Mouse (Mus musculus) T-cell, adult 2 months (primary cell): ENCODE measurements around the gene Castor2.
A peak's percentile ranks its signal among the peaks of the same experiment; 100 is the strongest.

Source experiments
- DNase-seq: peaks from one replicate; pipeline ENCODE4 v3.0.0; 2022; ENCODE audit warnings: low spot score

Castor2 gene

DNA sequence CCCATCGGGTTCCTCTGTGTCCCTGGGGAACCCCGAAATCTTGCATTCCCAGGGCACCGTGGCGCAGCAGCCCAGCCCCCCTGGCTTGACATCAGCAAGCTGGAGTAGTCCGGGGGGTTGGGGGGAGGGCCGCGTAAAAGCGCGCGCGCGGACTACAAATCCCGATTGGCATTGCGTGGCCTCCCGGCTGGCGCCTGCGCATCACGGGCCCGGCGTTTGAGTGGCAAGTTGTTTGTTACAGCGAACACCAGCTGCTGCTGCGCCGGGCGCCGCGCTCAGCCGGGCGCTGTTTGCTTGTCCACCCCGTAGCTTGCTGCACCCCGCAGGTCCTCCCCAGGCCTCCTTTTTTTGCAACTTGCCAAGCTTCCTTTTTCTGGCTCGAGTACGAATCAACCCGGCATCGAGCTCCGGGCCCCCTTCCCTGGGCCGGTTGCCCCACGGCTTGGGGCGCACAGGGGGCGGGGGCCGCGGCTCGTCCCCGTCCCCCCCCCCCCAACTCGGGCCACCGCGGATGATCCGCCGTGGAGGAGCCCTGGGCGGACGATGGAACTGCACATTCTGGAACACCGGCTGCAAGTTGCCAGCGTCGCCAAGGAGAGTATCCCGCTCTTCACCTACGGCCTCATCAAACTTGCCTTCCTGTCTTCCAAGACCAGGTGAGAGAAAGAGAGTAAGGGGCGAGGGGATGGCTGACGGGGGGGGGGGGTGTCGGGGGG lies at the start of gene Castor2:
TSS of gene Castor2 (plus strand) at position 216 of the 716 bp plus-strand sequence.
- DNase-seq, result peak; percentile 88

DNA sequence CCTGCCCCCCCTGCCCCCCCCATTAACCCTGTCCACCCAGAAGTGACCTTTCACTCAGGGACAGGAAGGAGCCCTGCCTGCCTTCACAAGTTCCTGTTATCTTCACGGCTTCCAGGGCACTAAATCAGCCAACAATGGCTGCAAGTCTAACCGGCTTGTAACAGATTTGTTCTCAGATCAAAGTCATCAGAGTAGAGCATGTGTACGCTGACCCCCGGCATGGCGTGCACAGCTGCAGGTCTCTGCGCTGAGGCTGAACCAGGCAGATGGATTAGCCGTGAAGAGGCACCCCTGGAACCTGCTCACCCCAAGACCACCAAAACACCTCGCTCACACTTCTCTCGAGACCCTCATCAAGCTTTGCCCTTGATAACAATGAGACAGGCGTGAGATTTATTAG lies 48.8 kb upstream of the Castor2 start:
- DNase-seq, result no peak

DNA sequence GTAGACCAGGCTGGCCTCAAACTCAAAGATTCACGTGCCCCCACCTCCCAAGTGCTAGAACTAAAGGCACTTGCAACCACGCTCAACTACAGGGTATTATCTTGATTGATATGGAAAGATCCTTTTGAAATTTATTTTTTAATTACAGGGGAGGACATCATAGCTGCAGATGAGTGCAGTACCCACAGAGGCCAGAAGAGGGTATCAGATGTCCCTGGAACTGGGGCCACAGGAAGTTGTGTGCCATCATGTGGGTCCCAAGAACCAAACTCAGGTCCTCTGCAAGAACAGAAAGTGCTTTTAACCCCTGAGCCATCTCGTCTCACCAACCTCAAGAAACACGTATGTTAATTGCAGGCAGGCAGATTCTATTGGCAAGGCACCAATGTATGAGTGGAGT lies 46.9 kb upstream of the Castor2 start:
- DNase-seq, result no peak

DNA sequence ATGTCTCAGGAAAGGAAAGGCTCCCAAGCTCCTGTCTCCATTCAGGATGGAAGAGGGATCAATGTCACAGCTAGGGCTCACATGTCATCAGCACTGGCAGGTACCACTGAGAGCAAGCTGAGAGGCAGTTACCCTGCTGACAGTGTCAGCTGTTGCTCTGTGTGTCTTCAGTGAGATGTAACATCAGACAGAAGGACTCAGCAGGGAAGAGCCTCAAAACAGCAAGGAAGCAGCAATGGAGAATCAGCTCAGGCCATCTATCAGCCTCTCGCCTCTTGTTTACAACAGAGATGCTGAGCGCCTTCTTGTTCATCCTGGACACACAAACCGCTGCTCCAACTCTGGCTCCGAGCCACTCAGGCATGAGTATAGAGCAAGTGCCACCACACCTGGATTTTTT lies 45.0 kb upstream of the Castor2 start:
- DNase-seq, result no peak

DNA sequence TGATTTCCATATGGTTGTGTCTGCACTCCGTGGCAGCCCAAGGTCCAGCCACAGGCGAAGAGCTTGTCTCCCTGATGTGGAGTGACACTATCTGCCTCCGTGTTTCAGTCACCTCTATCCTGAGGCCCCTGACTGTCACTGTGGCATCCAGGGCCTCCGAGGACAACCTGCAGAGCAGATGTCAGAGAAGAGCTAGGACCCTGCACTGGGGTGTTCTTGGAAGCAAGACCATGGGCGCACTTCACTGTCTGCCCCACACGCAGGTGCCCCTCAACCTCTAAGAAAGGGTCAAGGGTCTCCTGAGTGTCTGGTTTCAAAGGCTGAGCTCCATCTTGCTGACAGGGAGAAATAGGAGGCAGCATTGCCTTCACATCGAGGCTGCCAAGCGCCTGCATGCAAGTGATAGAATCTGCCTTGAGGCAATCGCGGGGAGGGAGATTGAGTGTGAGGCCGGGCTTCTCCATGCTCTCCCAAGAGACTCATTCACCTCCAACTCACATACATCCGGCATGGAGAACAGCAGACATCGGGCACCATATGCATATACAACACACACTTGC lies 40.6 kb upstream of the Castor2 start:
- no peak for DNase-seq

DNA sequence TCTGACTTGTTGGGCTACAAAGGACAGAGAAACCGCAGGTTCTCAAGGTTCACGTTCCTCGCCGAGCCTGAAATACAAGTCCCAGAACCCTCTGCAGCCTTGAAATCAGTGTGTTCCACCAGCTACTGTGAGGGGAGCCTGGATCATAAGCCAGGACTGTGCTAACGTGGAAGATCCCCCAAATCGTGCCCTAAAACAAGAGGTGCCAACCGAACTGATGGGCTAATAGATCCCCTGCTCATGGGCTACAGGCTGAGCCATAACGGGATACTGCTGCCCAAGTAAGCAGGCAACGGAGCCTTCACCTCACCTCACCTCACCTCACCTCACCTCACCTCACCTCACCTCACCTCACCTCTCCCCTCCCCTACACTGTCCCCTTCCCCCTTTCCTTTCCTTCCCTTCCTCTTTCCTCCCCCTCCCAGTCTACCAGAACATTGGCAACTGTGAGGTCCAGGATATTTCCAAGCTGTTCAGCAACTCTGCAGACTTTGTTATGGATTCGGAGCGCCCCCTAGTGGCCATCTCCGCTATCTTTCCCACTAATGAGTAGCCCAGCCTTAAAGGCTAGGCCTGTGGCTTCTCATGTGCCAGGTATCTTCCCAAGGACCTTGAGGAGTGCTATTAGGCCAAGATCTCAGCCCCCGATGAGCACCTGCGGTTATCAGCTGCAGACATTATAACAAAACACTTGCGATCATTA lies 36.0 kb upstream of the Castor2 start:
- peak; percentile 18 for DNase-seq

DNA sequence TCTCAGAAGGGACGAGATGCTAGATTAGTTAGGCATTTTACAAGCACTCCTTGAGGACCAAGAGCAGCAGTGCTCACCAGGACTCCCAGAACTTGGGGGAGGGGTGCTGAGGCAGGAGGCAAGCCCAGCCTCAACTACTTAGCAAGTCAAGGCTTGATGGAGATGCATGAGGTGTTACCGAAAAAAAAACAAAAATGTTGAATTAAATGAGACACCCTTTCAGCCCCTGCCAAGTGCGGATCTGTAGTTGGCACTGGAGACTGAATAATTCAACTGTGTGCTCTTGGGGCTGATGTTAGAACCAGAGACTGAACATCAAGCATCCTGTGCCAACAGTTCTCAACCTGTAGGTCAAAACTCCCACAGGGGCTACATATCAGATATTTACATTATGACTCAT lies 33.2 kb upstream of the Castor2 start:
- no peak for DNase-seq

DNA sequence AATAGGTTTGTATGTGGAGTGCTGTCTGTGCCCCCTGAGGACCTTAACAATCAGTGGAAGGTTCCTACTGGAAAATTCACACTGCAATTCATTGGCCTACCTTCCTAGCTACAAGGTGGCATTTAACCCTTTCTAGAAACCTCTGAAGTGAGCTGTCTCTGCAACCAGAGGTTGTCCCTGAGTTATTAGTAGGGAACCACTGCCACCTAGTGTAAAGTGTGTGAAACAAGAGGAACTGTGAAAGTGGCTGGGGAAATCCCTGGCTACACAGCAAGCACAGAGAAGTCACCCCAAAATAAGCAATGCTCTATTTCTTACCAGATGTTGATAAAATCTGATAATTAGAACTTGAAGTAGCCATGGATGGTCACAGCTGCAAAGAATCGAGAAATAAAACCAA lies 31.6 kb upstream of the Castor2 start:
- no peak for DNase-seq

DNA sequence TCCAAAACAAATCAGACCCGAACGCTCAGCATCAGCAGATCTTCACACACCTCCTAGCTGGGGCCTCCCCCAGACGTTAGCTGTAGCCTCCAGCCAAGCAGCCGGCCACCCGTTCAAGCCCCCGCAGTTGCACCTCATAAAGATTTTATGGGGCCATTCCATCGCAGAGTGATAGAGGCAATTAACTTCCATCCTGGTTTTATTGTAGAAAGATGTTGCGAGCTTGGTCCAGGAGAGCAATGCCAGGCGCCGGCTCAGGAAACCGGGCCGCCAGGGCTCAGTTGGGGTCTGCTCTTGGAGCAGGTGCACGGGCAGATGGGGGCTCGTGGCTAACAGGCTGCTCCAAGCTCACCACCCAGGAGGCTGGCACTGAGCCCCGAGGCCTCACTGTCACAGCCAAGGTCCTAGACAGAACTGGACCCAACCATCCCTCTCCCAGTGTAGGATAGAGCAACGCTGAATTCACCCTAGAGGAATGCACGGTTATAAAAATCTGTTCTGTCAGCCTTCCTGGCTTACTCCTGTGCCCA lies 25.9 kb upstream of the Castor2 start:
- no peak for DNase-seq

DNA sequence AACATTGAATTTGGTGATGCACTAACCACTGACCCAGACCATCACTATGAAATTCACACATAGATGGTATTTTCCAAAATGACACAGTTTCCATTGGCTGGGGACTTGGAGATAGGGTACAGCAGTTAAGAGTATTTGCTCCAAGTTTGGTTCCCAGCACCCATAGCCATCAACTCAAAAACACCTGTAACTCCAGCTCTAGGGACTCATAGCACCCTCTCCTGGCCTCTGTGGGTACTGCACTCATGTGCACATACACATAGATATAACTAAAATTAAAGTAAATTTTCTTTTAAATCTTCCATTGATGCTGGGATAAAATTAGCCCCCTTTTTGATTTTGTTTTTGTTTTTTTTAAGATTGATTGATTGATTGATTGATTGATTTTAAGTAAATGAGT lies 25.1 kb upstream of the Castor2 start:
- DNase-seq, result no peak

DNA sequence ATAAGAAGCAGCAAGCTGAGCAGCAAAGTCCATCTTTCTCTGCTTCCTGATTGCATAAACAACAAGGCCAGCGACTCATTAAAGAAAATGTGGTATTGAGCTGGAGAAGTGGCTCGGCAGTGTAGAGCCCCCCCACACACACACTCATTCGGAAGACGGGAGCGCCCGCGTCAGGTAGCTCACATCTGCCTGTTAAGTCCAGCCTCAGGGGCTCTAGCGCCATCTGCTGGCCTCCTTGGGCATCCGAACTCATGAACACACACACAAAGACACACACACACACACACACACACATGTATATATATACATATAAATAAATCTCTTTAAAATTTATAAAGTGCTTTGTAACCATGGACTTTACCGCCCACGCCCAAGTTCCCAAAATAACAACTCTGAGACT lies 23.3 kb upstream of the Castor2 start:
- DNase-seq, result no peak

DNA sequence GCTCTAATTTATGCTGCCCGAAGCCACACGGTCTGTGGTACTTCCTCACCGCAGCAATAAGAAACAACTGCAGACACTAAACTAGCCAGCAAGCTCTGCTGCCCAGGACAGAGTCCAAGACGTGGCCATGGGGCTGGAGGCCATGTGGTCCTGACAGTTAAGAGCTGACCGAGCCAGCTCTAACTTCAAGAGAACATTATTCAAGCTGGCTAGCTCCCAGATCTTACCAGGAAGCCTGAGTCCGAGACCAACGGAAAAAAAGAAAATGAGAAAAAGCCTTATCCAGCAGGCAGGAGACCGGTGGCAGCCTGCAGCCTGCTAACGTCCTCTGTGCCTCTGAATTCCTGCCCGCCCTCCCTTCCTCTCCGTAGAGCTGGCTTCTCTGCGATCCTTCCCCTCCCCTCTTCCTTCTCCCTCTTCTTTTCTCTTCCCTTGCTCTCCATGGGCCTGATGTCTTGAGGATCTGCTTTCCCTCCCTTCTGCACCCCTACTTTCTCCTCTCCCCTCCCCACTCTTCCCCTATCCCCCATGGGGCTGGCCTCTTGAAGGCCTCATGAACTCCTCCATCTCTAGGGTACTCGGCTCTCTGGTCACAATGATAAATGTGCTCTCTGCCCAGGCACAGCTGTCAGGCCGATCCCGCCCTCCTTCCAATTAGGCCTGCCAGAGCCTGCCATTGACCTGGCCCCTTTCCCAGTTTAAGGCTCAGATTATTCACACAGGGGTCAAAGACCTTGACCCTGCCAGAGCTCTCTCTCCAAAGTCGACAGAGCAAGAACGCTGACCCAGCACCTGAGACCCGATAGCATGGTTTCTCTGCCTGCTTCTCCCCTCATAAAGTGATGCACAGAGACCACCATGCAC lies 18.6 kb upstream of the Castor2 start:
- no peak for DNase-seq

DNA sequence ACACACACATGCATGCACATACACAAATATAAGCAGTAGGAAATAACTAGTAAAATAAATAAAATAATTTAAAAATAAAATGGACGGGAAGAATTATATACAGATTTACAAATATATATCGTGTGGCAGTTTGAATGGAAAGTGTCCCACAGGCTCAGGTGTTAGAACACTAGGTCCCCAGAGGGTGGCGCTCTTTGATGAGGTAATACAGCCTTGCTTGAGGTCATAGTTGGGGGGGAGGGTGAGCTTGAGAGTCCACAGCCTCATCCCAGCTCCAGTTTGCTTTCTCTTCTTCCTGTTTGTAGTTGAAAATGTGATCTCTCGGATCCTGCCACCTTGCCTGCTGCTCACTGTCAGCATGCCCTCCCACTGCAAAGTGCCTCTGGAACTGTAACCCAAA lies 14.3 kb upstream of the Castor2 start:
- no peak for DNase-seq

DNA sequence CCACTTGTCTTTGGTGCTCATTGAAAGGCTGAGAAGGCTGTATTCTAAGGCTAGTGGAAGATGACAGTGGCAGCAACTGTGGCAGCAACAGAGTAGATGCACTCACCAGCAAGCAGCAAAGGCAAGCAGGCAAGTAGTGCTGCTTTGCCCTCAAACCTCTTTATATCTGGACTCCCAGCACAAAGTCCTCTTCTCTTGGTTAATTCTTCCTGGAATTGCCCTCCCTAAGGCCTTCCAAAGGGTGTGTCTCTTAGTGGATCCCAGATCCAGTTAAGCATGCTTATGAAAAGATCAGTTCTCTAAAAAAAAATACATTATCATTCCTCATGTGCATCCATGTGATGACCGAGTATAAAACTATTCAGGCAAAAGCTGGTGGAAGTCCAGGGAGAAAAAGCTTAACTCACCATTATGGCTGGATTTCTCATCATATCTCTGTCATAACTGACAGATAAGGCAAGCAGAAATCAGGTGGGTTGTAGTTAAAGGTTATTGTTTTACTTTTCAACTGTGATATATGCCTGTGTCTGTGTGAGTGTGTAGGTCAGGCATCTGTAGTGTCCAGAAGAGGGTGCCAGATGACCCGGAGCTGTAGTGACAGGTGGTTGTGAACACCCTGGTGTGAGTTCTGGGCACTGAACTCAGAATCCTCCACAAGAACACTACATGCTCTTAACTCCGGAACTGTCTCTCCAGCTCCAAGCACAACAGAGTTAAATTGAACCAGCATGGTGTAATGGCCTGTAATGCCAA lies 13.4 kb upstream of the Castor2 start:
- DNase-seq, result no peak

DNA sequence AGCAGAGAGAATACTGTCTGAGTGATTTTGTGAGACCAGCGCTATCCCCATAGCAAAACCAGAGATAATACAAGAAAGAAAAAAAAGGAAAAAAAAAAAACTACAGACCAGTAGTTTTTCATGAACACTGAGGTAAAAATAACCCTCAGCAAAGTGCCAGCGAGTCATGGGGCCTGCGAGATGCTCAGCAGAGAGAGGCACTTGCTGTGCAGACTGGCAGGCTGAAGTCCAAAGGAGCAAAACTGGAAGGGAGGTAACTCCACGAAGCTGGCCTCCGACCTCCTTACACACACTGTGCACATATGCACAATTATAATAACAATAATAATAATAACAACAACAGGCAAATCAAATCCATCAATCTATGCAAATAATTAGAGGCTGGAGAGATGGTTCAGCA lies 12.3 kb upstream of the Castor2 start:
- no peak for DNase-seq

DNA sequence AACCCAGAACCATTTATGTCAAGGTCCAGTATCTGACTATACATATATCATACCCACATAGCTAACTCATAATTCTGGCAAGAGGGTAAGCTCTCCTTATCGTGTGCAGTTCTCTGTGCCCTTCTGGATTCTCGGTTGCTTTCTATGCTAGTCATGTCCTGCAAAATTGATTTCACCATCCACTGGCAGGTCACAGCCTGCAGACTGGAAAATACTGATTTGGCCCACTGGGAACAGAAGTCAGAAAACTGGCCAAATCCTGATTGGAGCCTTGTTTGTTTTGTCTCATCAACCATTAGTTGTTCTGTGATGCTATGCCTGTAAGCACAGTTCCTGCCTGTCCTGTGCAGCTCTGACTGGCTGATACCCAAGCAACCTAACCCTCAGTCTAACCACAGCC lies 3.7 kb upstream of the Castor2 start:
- no peak for DNase-seq

DNA sequence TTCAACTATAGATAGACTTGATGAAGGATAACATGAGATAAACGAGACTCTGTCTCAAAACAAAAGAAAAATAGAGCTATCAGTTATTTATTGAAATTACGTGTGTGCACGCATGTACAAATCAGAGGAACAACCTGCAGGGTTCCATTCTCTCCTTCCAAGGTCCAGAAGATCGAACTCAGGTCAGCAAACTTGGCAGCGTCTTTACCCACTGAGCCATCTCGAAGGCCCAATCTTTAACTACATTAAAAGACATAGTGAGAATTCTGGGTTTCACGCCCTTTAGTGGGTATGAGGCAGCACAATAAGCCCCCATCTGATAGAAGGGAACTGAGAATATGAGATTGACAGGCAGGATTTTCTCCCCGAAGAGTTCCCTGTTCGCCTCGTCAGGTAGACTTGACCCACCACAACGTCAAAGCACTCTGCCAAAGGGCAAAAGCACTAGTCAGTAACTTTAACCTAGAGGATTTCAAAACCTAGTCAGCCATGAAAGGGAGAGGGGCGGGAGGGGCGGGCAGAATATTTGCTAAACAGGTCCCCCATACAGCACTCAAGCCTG lies 1.1 kb upstream of the Castor2 start:
- no peak for DNase-seq

DNA sequence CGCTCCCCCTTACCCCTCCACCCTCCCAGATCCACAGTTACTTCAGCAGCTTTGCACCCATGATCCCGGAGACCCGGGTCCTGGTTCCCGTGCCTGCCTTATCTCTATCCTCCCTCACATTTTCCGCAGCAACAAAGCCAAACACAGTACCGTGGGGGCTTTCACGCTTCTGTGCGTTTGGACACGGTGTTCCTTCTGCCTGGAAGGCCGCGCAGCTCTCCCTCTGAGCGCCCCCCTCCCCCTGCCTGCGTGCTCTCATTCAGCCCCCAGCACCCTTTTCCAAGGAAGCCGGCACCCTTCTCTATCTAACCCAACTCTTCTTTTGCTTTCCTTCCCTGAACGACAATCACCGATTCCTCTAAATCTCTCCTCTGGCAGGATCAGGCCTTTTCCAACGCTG lies 535 bp upstream of the Castor2 start:
- DNase-seq, result no peak

DNA sequence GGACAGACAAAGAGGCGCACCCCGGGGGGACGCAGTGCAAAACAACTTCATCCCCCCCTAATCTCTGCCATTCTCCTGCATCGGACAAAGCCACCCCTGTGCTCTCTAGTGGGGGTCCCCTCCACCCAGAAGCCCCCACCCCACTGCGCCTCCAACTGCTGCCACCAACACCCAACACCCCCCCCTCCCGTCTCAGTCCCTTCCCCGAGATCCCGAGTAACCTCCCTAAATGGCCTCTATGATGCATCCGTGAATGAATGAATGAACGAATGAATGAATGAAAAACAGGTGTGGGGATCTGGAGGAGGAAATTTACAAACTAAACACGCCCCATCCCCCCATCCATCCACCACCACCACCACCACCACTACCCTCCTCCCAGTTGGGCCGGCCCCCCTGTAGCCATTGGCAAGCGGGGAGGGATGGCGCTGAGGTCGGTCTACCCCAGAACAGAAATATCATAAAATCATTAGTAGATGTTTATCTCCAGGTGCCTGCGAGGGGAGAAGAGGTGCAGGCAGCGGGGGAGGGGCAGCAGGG lies 791 bp downstream of the Castor2 start:
- no peak for DNase-seq

DNA sequence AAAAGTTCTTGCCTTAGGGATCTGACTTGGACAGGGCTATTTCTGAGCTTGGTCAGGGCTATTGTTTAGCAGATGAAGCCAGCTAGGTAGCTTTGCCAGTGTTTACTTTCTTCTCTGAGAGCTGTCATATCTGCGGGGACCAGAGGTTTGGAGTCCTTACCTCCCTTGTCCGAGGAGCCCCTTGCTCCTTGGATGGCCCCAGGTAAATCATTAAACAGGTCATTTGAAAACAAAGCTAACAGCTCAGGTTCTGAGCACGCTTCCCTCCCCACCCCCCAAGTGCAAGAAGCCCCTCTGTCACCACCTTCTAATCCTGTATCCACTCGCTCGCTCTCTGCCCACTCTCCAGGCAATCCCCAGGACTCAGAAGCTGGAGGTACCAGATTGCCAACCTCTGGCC lies 1.8 kb downstream of the Castor2 start:
- no peak for DNase-seq

DNA sequence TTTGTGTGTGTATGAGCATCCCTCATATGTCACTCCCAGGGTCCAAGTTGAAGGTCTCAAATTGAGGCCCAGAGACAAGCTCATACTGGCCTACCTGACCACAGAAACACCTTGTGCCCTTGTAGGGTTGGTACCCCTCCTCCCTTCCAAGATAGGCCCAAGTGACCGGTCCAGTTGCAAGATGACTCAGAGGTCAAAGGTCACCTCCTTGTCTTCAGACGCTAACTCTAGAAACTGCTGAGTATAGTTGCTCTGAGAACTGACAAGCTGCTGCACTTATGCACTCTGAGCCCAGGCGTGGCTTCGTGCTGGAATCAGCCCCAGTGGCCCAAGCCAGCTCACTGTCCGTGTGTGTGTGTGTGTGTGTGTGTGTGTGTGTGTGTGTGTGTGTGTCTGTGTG lies 2.4 kb downstream of the Castor2 start:
- DNase-seq, result no peak
